Mouse (Mus musculus) ZHBTc4 (cell line): Measurements from ENCODE around the gene Apba2.
A peak's percentile ranks its signal among the peaks of the same experiment; 100 is the strongest.

Experiments used
- DNase-seq: peaks from one replicate; pipeline ENCODE4 v3.0.0-alpha.2; 2011; ENCODE audit warnings: low read depth, low spot score

The Apba2 gene

GRCm38 (mm10) chr7:64656787-64657186 lies 155.3 kb downstream of the Apba2 start:
- no peak for DNase-seq

- no peak for DNase-seq
Measured at GRCm38 (mm10) chr7:64658914-64659313, 157.4 kb downstream of the Apba2 start.

GRCm38 (mm10) chr7:64659328-64659727 lies 157.8 kb downstream of the Apba2 start:
- no peak for DNase-seq

GRCm38 (mm10) chr7:64662506-64662905 lies 161.0 kb downstream of the Apba2 start:
- no peak for DNase-seq

GRCm38 (mm10) chr7:64663600-64663999 lies 162.1 kb downstream of the Apba2 start:
- DNase-seq: no peak

- no peak for DNase-seq
Measured at GRCm38 (mm10) chr7:64665120-64665519, 163.6 kb downstream of the Apba2 start.

GRCm38 (mm10) chr7:64665716-64666298 lies 164.3 kb downstream of the Apba2 start:
- DNase-seq: no peak

- DNase-seq: no peak
Measured at GRCm38 (mm10) chr7:64667959-64668358, 166.5 kb downstream of the Apba2 start.

- no peak for DNase-seq
Measured at GRCm38 (mm10) chr7:64679771-64680479, 178.4 kb downstream of the Apba2 start.

GRCm38 (mm10) chr7:64684893-64685292 lies 183.4 kb downstream of the Apba2 start:
- DNase-seq: no peak

GRCm38 (mm10) chr7:64688115-64688817 lies 186.8 kb downstream of the Apba2 start:
- DNase-seq: no peak

GRCm38 (mm10) chr7:64691831-64692230 lies 190.3 kb downstream of the Apba2 start:
- no peak for DNase-seq

- DNase-seq: no peak
Measured at GRCm38 (mm10) chr7:64694937-64695336, 193.4 kb downstream of the Apba2 start.

- no peak for DNase-seq
Measured at GRCm38 (mm10) chr7:64696521-64697281, 195.2 kb downstream of the Apba2 start.

- no peak for DNase-seq
Measured at GRCm38 (mm10) chr7:64697791-64698337, 196.4 kb downstream of the Apba2 start.

- DNase-seq: peak; percentile 58
Measured at GRCm38 (mm10) chr7:64704060-64704595, 202.6 kb downstream of the Apba2 start.

- DNase-seq: no peak
Measured at GRCm38 (mm10) chr7:64708176-64708575, 206.7 kb downstream of the Apba2 start.

- DNase-seq: no peak
Measured at GRCm38 (mm10) chr7:64709520-64710262, 208.2 kb downstream of the Apba2 start.

GRCm38 (mm10) chr7:64716286-64716685 lies 214.8 kb downstream of the Apba2 start:
- peak; percentile 72 for DNase-seq

GRCm38 (mm10) chr7:64723313-64723712 lies 221.8 kb downstream of the Apba2 start:
- DNase-seq: no peak

GRCm38 (mm10) chr7:64724409-64724808 lies 222.9 kb downstream of the Apba2 start:
- DNase-seq: no peak
